Mouse (Mus musculus): ENCODE results near the gene Thrb. TPM values are rescaled to one million over a fixed set of nuclear protein-coding genes. Genes with fewer than 3 reads are reported as not detected.

Gene Thrb
- polyA plus RNA-seq, 2 experiments: 1.3 to 3.9 TPM

DNA sequence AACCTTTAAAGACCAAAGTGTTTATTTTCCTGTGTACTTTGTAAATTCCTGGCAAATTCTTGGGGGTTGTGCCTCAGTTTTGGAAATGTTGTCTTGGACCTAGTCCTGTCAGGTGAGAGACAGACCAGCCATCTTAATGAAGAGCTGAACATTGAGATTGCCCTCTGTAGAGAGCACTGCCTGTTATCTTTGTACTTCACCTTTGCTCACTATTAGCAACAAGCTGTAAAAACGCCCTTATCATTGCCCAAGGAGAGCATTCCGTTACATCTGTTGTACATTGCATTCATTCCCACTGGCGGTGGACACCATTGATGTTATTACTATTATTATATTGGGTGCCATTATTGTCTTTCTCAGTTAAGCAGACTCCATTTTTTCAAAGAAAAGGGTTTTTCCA, 40.2 kb downstream of the Thrb start:
- Histone ChIP-seq H3K36me3 (ENCODE audit: control insufficient read depth, insufficient read depth, low read length) (no peaks in the 10 kb centered on the region), H3K27ac (replicated peaks; ENCODE audit: low read depth, low read length) (no peak overlapping the region), H3K9me3 (ENCODE audit: control insufficient read depth, low read length) (no peaks in the 10 kb centered on the region), H3K4me3 (replicated peaks; ENCODE audit: low read length) (no peak overlapping the region), H3K4me2 (replicated peaks; ENCODE audit: low read depth, low read length, severe bottlenecking) (no peak overlapping the region), H3K27me3 (ENCODE audit: control insufficient read depth, insufficient read depth, low read length) (no peaks in the 10 kb centered on the region), H3K9ac (ENCODE audit: low read depth, low read length, severe bottlenecking) (no peak overlapping the region), H3K4me1 (ENCODE audit: control insufficient read depth, insufficient read depth, low read length) (no peaks in the 10 kb centered on the region)
- ATAC-seq (ENCODE audit: low FRiP score, low read depth) (no peak), DNase-seq (ENCODE audit: low spot score) (no peak)
- WGBS: 87% methylated on average over 3 of the region's 3 CpGs
- no peak for TF ChIP-seq POLR2A (IDR thresholded peaks at IDR 0.05; ENCODE audit: borderline replicate concordance, extremely low read depth, insufficient read depth, insufficient read length)

- H3K4me1 ChIP-seq (ENCODE audit: control insufficient read depth, insufficient read depth, low read length): no peaks in the 10 kb centered on the region
- no peak for ATAC-seq (ENCODE audit: low FRiP score, low read depth)
- no peak overlapping the region for H3K4me3 ChIP-seq (replicated peaks; ENCODE audit: low read length)
- no peak overlapping the region for H3K4me2 ChIP-seq (replicated peaks; ENCODE audit: low read depth, low read length, severe bottlenecking)
- no peak overlapping the region for H3K27ac ChIP-seq (replicated peaks; ENCODE audit: low read depth, low read length)
- no peaks in the 10 kb centered on the region for H3K36me3 ChIP-seq (ENCODE audit: control insufficient read depth, insufficient read depth, low read length)
- no peak for DNase-seq (ENCODE audit: low spot score)
- no peaks in the 10 kb centered on the region for H3K27me3 ChIP-seq (ENCODE audit: control insufficient read depth, insufficient read depth, low read length)
- no peaks in the 10 kb centered on the region for H3K9me3 ChIP-seq (ENCODE audit: control insufficient read depth, low read length)
- TF ChIP-seq POLR2A (IDR thresholded peaks at IDR 0.05; ENCODE audit: borderline replicate concordance, extremely low read depth, insufficient read depth, insufficient read length): no peak
- no peak overlapping the region for H3K9ac ChIP-seq (ENCODE audit: low read depth, low read length, severe bottlenecking)
- WGBS: 88% methylated on average over 7 of the region's 7 CpGs
Observed at GRCm38 (mm10) chr14:17713297-17713904, 53.3 kb downstream of the Thrb start.

DNA sequence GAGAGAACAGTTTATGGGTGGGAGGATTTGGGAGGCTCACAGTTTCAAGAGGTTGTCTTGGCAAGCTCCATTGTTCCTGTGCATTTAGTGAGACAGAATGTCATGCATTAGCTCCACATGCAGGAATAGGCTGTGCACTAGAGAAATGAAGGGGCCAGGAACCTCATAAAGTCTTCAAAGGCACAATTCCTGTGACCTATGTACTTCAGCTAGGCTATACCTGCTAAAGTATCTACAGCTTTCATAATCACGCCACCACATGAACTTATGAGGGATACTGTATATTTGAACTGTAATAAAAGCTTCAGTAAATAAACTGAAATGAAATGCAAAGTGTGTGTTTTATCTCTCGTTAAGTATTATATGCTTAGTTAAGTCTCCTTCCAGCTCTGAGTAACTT, 59.4 kb downstream of the Thrb start:
- WGBS: 77% methylated on average over 2 of the region's 2 CpGs
- no peak overlapping the region for H3K27ac ChIP-seq (replicated peaks; ENCODE audit: low read depth, low read length)
- H3K9ac ChIP-seq (ENCODE audit: low read depth, low read length, severe bottlenecking): no peak overlapping the region
- no peak overlapping the region for H3K4me3 ChIP-seq (replicated peaks; ENCODE audit: low read length)
- no peaks in the 10 kb centered on the region for H3K9me3 ChIP-seq (ENCODE audit: control insufficient read depth, low read length)
- DNase-seq (ENCODE audit: low spot score): no peak
- no peaks in the 10 kb centered on the region for H3K27me3 ChIP-seq (ENCODE audit: control insufficient read depth, insufficient read depth, low read length)
- H3K4me1 ChIP-seq (ENCODE audit: control insufficient read depth, insufficient read depth, low read length): no peaks in the 10 kb centered on the region
- no peak for TF ChIP-seq POLR2A (IDR thresholded peaks at IDR 0.05; ENCODE audit: borderline replicate concordance, extremely low read depth, insufficient read depth, insufficient read length)
- ATAC-seq (ENCODE audit: low FRiP score, low read depth): no peak
- H3K36me3 ChIP-seq (ENCODE audit: control insufficient read depth, insufficient read depth, low read length): no peaks in the 10 kb centered on the region
- H3K4me2 ChIP-seq (replicated peaks; ENCODE audit: low read depth, low read length, severe bottlenecking): no peak overlapping the region

DNA sequence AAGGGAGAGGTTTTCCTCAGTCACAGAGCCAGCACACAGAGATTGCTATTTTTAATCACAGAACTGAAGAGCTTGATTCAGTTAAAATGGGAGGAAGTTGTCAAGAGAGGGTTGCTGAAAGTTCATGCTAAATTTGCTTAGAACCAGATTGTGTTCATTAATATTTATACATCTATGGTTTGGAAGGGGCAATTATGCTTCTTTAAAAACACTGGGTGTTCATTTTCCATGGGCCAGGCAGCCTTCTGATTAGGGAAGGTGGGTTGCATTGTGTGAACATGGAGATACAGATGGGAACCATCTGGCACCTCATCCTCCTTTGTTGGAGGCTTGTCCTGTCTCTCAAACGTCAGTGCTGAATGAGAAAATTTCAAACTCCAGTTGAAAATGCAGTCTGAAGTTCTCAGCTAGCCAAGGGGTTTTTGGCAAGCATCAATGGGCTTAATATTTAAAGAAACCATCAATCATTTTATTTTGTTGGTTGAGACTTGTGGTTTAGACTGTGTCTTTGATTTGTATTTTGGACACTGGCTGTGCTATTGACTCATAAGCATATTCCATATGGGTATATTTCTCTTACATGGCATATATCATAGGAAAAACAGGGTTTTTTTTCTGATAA, 62.9 kb downstream of the Thrb start:
- Histone ChIP-seq H3K9ac (ENCODE audit: low read depth, low read length, severe bottlenecking) (no peak overlapping the region), H3K27ac (replicated peaks; ENCODE audit: low read depth, low read length) (no peak overlapping the region), H3K27me3 (ENCODE audit: control insufficient read depth, insufficient read depth, low read length) (no peaks in the 10 kb centered on the region), H3K36me3 (ENCODE audit: control insufficient read depth, insufficient read depth, low read length) (no peaks in the 10 kb centered on the region), H3K9me3 (ENCODE audit: control insufficient read depth, low read length) (no peaks in the 10 kb centered on the region), H3K4me3 (replicated peaks; ENCODE audit: low read length) (no peak overlapping the region), H3K4me2 (replicated peaks; ENCODE audit: low read depth, low read length, severe bottlenecking) (no peak overlapping the region), H3K4me1 (ENCODE audit: control insufficient read depth, insufficient read depth, low read length) (no peaks in the 10 kb centered on the region)
- 30% methylated on average over 1 of the region's 1 CpGs for WGBS
- no peak for TF ChIP-seq POLR2A (IDR thresholded peaks at IDR 0.05; ENCODE audit: borderline replicate concordance, extremely low read depth, insufficient read depth, insufficient read length)
- no peak for ATAC-seq (ENCODE audit: low FRiP score, low read depth)
- DNase-seq (ENCODE audit: low spot score): no peak

DNA sequence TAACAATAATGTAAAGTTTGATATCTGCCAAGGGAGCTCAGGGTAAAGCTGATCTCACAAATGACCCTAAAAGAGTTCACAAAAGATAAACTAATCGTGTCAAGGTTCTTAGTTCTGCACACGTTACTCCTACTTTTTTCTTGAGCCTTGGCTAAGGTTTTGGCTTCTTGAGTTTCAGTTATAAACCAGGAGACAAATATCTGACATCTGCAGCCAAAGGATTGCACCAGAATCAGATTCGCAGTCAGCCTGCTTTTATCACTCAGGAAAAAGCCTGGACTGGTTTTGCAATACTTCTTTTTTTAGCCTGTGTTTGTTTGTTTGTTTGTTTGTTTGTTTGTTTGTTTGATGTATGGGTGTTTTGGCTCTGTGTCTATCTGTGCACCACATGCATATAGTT, 64.5 kb downstream of the Thrb start:
- H3K9me3 ChIP-seq (ENCODE audit: control insufficient read depth, low read length): no peaks in the 10 kb centered on the region
- no peak overlapping the region for H3K27ac ChIP-seq (replicated peaks; ENCODE audit: low read depth, low read length)
- no peak overlapping the region for H3K4me3 ChIP-seq (replicated peaks; ENCODE audit: low read length)
- H3K9ac ChIP-seq (ENCODE audit: low read depth, low read length, severe bottlenecking): no peak overlapping the region
- no peak overlapping the region for H3K4me2 ChIP-seq (replicated peaks; ENCODE audit: low read depth, low read length, severe bottlenecking)
- 71% methylated on average over 3 of the region's 3 CpGs for whole genome bisulfite sequencing
- no peak for TF ChIP-seq POLR2A (IDR thresholded peaks at IDR 0.05; ENCODE audit: borderline replicate concordance, extremely low read depth, insufficient read depth, insufficient read length)
- DNase-seq (ENCODE audit: low spot score): no peak
- H3K4me1 ChIP-seq (ENCODE audit: control insufficient read depth, insufficient read depth, low read length): no peaks in the 10 kb centered on the region
- no peaks in the 10 kb centered on the region for H3K27me3 ChIP-seq (ENCODE audit: control insufficient read depth, insufficient read depth, low read length)
- ATAC-seq (ENCODE audit: low FRiP score, low read depth): no peak
- no peaks in the 10 kb centered on the region for H3K36me3 ChIP-seq (ENCODE audit: control insufficient read depth, insufficient read depth, low read length)
